ENCODE assay signal across 18 mouse cellular contexts in the genomic region with DNA sequence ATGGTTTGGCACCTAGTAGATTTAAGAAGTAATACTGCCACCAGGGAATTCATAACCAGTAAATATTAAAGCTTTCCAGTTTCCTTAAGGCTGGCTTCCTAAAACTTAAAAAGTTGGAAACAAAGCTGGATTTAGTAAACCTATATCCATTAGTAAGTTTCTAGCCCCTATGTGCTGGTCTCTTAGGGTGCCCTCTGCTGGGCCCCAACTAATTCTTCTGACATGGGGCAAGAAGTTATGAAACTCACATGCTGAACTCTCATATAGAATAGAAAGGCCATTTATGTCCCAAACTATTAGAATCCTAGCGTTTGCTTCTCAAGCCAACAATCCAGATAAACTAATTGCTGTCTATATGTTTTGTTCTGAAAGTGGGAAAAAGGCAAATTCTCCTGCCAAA.
DNase-seq lines count a peak whose midpoint lies in the region; ATAC-seq and TF ChIP-seq lines count a peak whose summit lies in the region.
"Had no signal": no experiment of that assay in that cellular context is flagged by ENCODE, and none has a peak within 500 bp of the region (broad histone marks: within the 10 kb centered on the region; RNA-seq: fewer than 3 reads in every experiment).

No protein-coding gene starts in this region.

- DNase-seq in gastrocnemius, adult 2 months: peak; percentile 36
- no peak for DNase-seq in gastrocnemius, postnatal 10 days
- DNase-seq in lung, postnatal 14 days: peak; percentile 13
- DNase-seq in lung, postnatal 10 days: no peak
- DNase-seq in NIH3T3 (ENCODE audit: low read depth): peak; percentile 49
- DNase-seq in left cerebral cortex, adult 9 months (ENCODE audit: low spot score in 2 of 2): no peak
- DNase-seq: cerebellum, adult 11 months; cerebellum, postnatal 25 days; layer of hippocampus, postnatal 36 days; liver, embryonic 13.5 days; lung, postnatal 4 days; right cerebral cortex, adult 18-20 months had no signal

- no peak overlapping the region for H3K4me3 ChIP-seq in gastrocnemius, adult 2 months
- H3K4me3 ChIP-seq: heart, embryonic 15.5 days; kidney, embryonic 15.5 days; liver, embryonic 13.5 days; midbrain, embryonic 13.5 days had no signal

- peak; percentile 58; the same call in 1 of the 2 replicates for ATAC-seq in neutrophil, adult 5-6 weeks (ENCODE audit: extremely low read depth, insufficient number of reproducible peaks, low FRiP score, poor library complexity, severe bottlenecking)
- no peak for ATAC-seq in megakaryocyte-erythroid progenitor cell, adult 5-6 weeks (replicated peaks; ENCODE audit: low FRiP score, low TSS enrichment, poor library complexity, severe bottlenecking)
- ATAC-seq: hindbrain, postnatal 0 days; midbrain, embryonic 13.5 days had no signal

- intact Hi-C loops in gastrocnemius, adult 2 months (cut with DNase I): loop anchor here (2.0 to 5.0 kb wide), 2 partner anchors 80 to 140 kb away; a partner anchor contains a TSS

- peak; percentile 64 for TF ChIP-seq CTCF in gastrocnemius, adult 2 months (IDR thresholded peaks at IDR 0.05)

- no peak overlapping the region for H3K27ac ChIP-seq in gastrocnemius, adult 2 months
- H3K27ac ChIP-seq: heart, embryonic 15.5 days; hindbrain, postnatal 0 days; kidney, embryonic 15.5 days; liver, embryonic 13.5 days; midbrain, embryonic 13.5 days had no signal

Comparison
In these comparisons a context has a peak if more than half of its experiments do, and no peak if none do; other contexts are left out.
1. DNase-seq: peak in gastrocnemius, adult 2 months (single experiment), lung, postnatal 14 days (single experiment) and NIH3T3 (single experiment); none in gastrocnemius, postnatal 10 days (single experiment), lung, postnatal 10 days (single experiment) and left cerebral cortex, adult 9 months (0 of 2).